Mouse (Mus musculus) neutrophil, adult 83 days (primary cell): ENCODE data around the gene H2-Oa. TPM values are rescaled to one million over a fixed set of nuclear protein-coding genes. Genes with fewer than 3 reads are reported as not detected.

ENCODE experiments used
- total RNA-seq, 2 experiments: library from RNA; stranded (reverse); gene quantifications; one replicate each; pipeline ENCODE4 v1.2.4; 2023

The H2-Oa gene
- total RNA-seq: 1 to 10 TPM; 1.1 to 1.9 TPM

DNA sequence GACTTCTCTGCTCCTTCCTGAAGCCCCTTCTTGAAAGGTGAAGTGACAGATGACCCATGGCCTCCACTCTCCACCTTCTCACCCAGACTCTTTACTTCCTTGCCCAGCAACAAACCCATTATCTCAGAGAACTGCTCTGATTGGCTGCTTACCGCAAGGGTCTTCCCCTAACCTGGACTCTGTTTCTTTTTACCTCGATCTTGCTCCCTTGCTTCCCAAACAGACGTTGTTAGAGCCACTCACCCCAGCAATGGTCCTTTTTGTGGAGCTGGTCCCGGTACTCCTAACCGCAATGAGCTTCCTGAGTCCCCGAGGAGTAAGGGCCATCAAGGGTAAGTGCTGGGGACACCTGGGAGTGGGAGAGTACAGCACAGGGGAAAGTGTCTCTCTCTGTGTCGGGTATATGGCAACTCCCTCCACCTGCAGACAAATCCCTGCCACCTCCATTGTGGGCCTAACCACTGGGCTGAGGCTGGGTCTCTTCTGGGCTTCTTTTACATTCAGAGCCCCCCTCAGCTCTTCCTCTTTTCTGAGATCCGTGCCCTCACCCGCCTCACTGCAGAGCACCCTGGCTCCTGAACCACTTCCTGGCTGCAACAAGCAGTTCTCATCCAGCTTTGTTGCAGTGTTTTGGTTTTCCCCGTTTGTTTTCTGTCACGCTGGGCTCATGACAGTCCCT lies at the start of gene H2-Oa:
Gene H2-Oa (plus strand): TSS at position 144 of the 679 bp plus-strand sequence.

DNA sequence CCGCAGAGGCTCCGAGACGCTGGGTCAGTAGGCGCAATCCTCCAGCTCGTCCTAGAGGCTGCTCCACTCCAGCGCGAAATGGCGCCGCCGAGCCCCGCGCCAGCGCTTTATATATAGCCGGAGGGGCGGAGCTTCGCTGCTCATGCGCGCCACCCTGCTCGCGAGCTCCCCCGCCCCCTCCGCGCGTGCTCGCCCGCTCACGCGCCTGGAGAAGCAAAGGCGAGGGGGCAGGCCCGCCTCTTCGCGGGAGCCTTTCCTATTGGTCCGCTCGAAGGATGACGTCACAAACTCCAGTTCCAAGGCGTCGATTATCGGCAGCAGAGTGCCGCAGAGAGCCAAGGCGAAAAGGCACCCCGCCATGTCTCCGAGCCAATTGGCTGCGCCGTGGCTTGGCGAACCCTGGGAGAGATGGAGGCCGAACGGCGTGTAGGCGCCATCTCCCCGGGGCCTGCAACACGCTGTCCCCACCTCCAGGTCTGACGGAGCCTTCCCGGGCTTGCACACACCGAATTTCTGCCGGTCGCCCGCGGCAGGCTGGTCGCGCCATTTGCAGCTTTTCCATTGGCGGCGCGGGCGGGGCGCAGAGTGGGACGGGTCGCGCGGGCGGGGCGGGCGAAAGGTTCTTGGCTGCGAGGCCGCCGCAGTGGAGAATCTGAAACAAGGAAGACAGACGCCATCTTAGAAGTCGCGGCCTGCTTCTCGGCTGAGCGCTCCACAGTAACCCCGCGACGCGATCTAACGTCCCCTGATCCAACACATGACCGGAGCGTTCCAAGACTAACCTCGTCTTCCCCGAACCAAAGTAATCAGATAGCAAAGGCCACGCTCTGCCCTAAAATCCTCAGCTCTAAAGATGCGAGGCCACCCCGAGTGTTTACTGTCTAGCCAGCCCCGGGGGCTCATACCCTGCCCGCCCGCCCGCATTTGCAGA lies 27.4 kb downstream of the H2-Oa start, which contains the start of gene H2-DMa:
Gene H2-DMa (plus strand): TSS at position 293 of the 931 bp plus-strand sequence.

DNA sequence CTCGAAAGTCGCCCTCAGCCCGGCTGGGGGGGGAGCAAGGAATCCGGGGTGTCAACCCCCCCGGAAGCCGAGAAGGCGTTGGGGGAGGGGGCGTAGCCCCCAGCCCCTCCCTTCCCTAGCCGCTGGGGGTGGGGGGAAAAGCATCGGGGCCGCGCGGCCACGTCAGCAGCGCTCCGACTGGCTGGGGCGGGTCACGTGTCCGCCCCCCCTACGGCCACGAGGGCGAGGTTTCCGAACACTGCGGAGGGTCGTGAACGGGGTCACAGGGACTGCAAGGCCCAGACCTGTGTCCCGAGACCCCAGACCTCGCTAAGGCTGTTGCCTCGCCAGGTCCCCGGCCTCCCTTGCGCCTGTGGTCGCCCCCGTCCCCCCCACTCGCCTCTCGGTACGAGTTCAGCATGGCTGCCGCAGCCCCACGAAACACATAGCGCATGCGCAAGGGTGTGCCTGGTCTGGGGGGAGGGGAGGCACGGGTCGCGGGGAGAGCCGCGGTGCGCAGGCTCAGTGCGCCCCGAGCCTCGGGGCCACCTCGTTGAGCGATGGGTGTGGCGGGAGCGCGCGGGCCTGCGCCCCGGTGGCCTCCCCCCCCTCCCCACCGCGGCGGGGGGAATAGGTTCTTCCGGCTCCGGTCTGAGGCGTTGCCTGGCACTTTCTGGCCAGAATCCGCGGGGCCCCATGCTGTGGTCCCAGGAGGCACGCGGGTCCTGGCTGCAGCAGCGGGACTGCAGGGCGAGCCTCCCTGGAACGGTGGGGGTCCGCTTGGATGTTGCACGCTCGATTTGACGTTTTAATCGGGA lies 30.2 kb downstream of the H2-Oa start, which contains the start of gene Brd2:
Gene Brd2 (minus strand): TSS at position 447 of the 797 bp plus-strand sequence.

DNA sequence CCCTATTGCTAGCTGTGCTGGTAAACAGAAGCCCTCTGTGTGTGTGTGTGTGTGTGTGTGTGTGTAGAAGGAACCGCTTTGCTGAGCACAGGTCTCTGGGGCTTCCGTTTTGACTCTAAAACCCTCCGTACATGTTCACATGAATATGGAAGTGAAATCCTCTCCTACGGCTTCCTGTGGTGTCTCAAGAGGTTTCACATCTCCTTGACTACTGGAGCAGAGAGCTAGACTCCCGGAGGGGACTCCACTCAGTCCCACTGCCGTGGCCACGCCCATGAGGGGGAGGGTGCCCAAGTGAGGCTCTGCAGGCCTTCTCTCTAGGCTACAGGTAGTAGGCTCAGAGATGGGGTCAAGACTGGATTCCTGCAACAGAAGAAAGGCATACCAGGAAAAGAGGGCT lies 50.9 kb downstream of the H2-Oa start, which contains the start of gene H2-DMb2:
Gene H2-DMb2 (plus strand): TSS at position 275 of the 400 bp plus-strand sequence.

Other genes starting within 250 kb of the H2-Oa start
- 1 to 10 TPM; 1.4 to 1.6 TPM for gene Cd320, start 249.2 kb upstream of the H2-Oa start, total RNA-seq
- not detected for gene Gm7029, start 218.5 kb upstream of the H2-Oa start, total RNA-seq
- gene Kifc1, start 201.7 kb upstream of the H2-Oa start, total RNA-seq: 10 to 100 TPM; 43.5 to 51.2 TPM
- under 1 TPM in 1 of 2 experiments, not detected in 1; 0.75 TPM for gene Platr17, start 187.2 kb upstream of the H2-Oa start, total RNA-seq
- gene Daxx, start 182.9 kb upstream of the H2-Oa start, total RNA-seq: 10 to 100 TPM; 31.0 to 43.2 TPM
- gene Tapbp, start 176.4 kb upstream of the H2-Oa start, total RNA-seq: 100 to 1,000 TPM; 223 to 251 TPM
- 10 to 100 TPM; 33.5 to 33.8 TPM for gene Zbtb22, start 176.4 kb upstream of the H2-Oa start, total RNA-seq
- 100 to 1,000 TPM; 227 to 229 TPM for gene Rgl2, start 162.8 kb upstream of the H2-Oa start, total RNA-seq
- 10 to 100 TPM; 47.8 to 54.5 TPM for gene Pfdn6, start 152.0 kb upstream of the H2-Oa start, total RNA-seq
- gene Wdr46, start 151.7 kb upstream of the H2-Oa start, total RNA-seq: 10 to 100 TPM; 21.7 to 22.4 TPM
- gene B3galt4, start 140.9 kb upstream of the H2-Oa start, total RNA-seq: 10 to 100 TPM; 10.3 to 10.5 TPM
- gene Vps52, start 136.5 kb upstream of the H2-Oa start, total RNA-seq: 10 to 100 TPM; 54.0 to 58.9 TPM
- 100 to 1,000 TPM; 476 to 509 TPM for gene Rps18, start 136.3 kb upstream of the H2-Oa start, total RNA-seq
- 1,000 to 10,000 TPM; 1,097 to 1,101 TPM for gene H2-K1, start 92.0 kb upstream of the H2-Oa start, total RNA-seq
- gene Ring1, start 67.7 kb upstream of the H2-Oa start, total RNA-seq: 10 to 100 TPM in 1 of 2 experiments, 1 to 10 TPM in 1; 8.4 to 13.9 TPM
- gene H2-Ke6, start 64.3 kb upstream of the H2-Oa start, total RNA-seq: 10 to 100 TPM; 59.9 to 61.3 TPM
- gene Slc39a7, start 60.7 kb upstream of the H2-Oa start, total RNA-seq: 10 to 100 TPM; 60.8 to 68.3 TPM
- 10 to 100 TPM; 45.9 to 68.6 TPM for gene Rxrb, start 60.5 kb upstream of the H2-Oa start, total RNA-seq
- 10 to 100 TPM; 16.6 to 17.7 TPM for gene Col11a2, start 52.9 kb upstream of the H2-Oa start, total RNA-seq
- 10 to 100 TPM; 57.6 to 63.6 TPM for gene H2-DMa, start 27.2 kb downstream of the H2-Oa start, total RNA-seq
- gene Brd2, start 30.3 kb downstream of the H2-Oa start, total RNA-seq: 100 to 1,000 TPM; 215 to 218 TPM
- gene H2-DMb2, start 51.0 kb downstream of the H2-Oa start, total RNA-seq: 10 to 100 TPM; 22.7 to 25.3 TPM
- gene H2-DMb1, start 60.7 kb downstream of the H2-Oa start, total RNA-seq: 10 to 100 TPM; 33.3 to 51.5 TPM
- 10 to 100 TPM; 47.4 to 56.7 TPM for gene Tap1, start 95.2 kb downstream of the H2-Oa start, total RNA-seq
- gene Psmb9, start 95.4 kb downstream of the H2-Oa start, total RNA-seq: 10 to 100 TPM; 83.3 to 88.3 TPM
- gene Psmb8, start 105.4 kb downstream of the H2-Oa start, total RNA-seq: 100 to 1,000 TPM in 1 of 2 experiments, 10 to 100 TPM in 1; 89.4 to 111 TPM
- 10 to 100 TPM; 79.7 to 84.6 TPM for gene Tap2, start 111.2 kb downstream of the H2-Oa start, total RNA-seq
- 1 to 10 TPM; 1.7 to 1.9 TPM for gene H2-Ob, start 146.6 kb downstream of the H2-Oa start, total RNA-seq
- gene H2-Ab1, start 165.3 kb downstream of the H2-Oa start, total RNA-seq: 100 to 1,000 TPM in 1 of 2 experiments, 10 to 100 TPM in 1; 96.2 to 115 TPM
- gene H2-Aa, start 195.5 kb downstream of the H2-Oa start, total RNA-seq: 100 to 1,000 TPM in 1 of 2 experiments, 10 to 100 TPM in 1; 95.4 to 109 TPM
- gene H2-Eb1, start 213.5 kb downstream of the H2-Oa start, total RNA-seq: 10 to 100 TPM; 49.7 to 54.6 TPM
- gene H2-Eb2, start 233.3 kb downstream of the H2-Oa start, total RNA-seq: under 1 TPM in 1 of 2 experiments, not detected in 1; 0.11 TPM